Mouse (Mus musculus) liver, embryonic 11.5 days (tissue): ENCODE data around the gene Kri1. TPM values are rescaled to one million over a fixed set of nuclear protein-coding genes. Genes with fewer than 3 reads are reported as not detected.

ENCODE experiments used
- ATAC-seq: fragments of 200-750 bp; cut with Nextera tagmentation; replicated peaks from 2 replicates; pipeline ENCODE4 v1.8.0; 2017; ENCODE audit warnings: moderate number of reproducible peaks, mild to moderate bottlenecking, moderate TSS enrichment, moderate library complexity; ENCODE audit not compliant: low FRiP score
- DNase-seq: peaks from one replicate; pipeline ENCODE4 v3.0.0-alpha.2; 2017; ENCODE audit warnings: low spot score
- H3K27ac ChIP-seq: fragments of 300-500 bp; sonication (generic); 2 replicates; pipeline ENCODE4 v1.5.1; 2014; ENCODE audit warnings: mild to moderate bottlenecking, low read depth, low read length, control low read depth
- H3K27me3 ChIP-seq: fragments of 300-500 bp; sonication (generic); replicated peaks from 2 replicates; pipeline ENCODE4 v1.6.1; 2014; ENCODE audit warnings: low read length, mixed read lengths; ENCODE audit not compliant: control insufficient read depth, insufficient read depth
- H3K36me3 ChIP-seq: fragments of 300-500 bp; sonication (generic); 2 replicates; pipeline ENCODE4 v1.6.1; 2014; ENCODE audit warnings: mild to moderate bottlenecking, low read length, moderate library complexity, mixed read lengths; ENCODE audit not compliant: control insufficient read depth, insufficient read depth
- H3K4me1 ChIP-seq: fragments of 300-500 bp; sonication (generic); replicated peaks from 2 replicates; pipeline ENCODE4 v1.6.1; 2014; ENCODE audit warnings: low read length, mixed read lengths; ENCODE audit not compliant: control insufficient read depth, insufficient read depth
- H3K4me2 ChIP-seq: fragments of 300-500 bp; sonication (generic); 2 replicates; pipeline ENCODE4 v1.6.1; 2014; ENCODE audit warnings: mild to moderate bottlenecking, control low read depth, moderate library complexity
- H3K4me3 ChIP-seq: fragments of 300-500 bp; sonication (generic); 2 replicates; pipeline ENCODE4 v1.5.1; 2014; ENCODE audit warnings: low read depth, low read length, control low read depth
- H3K9ac ChIP-seq: fragments of 300-500 bp; sonication (generic); 2 replicates; pipeline ENCODE4 v1.6.1; 2014; ENCODE audit warnings: low read depth, low read length, control low read depth
- H3K9me3 ChIP-seq: fragments of 300-500 bp; sonication (generic); 2 replicates; pipeline ENCODE4 v1.6.1; 2016; ENCODE audit warnings: low read length, inconsistent platforms, mixed read lengths; ENCODE audit not compliant: control insufficient read depth
- WGBS: fragments of 180-500 bp; shearing (Covaris S2); extraction: QIAGEN DNeasy Blood & Tissue Kit; methylation state at CpG from one replicate; pipeline ENCODE4 v1.1.7; 2014; 5-methylcytosine and 5-hydroxymethylcytosine counted together
- polyA plus RNA-seq: library from polyadenylated mRNA; unstranded; fragments of >200 nt; fragmentation: Nextera tagmentation; extraction: Ambion mirVana; gene quantifications from 2 replicates; pipeline ENCODE4 v1.2.1, GENCODE M21; 2014

The Kri1 gene
- polyA plus RNA-seq, 1 experiment from 2014 or later = 24.2 TPM

DNA sequence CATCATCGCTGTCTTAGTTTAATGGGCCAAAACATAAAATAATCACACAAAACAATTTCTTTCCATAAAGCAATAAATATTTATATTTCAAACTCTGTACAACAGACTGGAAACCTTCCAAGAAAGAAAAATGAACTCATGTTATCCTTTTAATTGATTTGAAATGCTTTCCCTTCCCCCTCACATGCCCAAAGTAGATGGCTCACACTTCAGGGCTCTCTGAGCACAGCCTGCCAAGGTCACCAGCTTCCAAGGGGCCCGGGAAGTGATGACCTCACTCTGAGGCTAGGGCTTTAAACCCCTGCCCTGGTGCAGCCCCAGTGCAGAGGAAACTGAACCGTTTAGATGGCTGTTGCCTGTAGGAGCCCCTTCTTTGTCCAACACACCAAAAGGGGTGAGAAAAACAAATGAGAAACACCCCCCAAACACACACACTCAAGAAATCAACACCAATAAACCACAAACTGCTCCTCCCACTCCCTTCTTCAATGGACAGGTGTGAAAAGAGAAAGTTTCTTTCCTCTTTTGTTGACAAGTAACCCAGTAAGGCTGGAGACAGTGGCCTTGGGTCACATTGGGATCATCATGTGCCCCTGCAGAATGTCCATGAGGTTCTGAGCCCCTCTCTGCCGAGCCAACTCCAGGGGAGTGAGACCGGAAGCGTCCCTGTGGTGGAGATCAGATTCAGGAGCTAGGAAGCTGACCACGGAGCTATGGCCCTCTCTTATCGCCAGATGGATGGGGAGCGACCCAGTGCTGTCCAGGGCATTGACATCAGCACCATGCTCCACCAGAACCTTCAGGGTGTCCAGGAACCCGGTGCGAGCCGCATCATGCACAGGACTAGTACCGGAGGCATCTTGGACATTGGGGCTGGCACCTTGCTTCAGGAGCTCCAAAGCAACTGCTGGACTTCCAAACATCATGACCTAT lies 901 bp upstream of the Kri1 start:
- Histone ChIP-seq H3K9ac (peak overlapping the region; percentile 92), H3K9me3 (no peaks in the 10 kb centered on the region), H3K27me3 (no peaks in the 10 kb centered on the region), H3K4me2 (peak overlapping the region; percentile 83), H3K36me3 (peaks cover 16% of the 10 kb centered on the region), H3K27ac (peak overlapping the region; percentile 90), H3K4me1 (peaks cover 30% of the 10 kb centered on the region), H3K4me3 (peak overlapping the region; percentile 89)
- 55% methylated on average over 13 of the region's 13 CpGs for WGBS
- DNase-seq (no peak), ATAC-seq (no peak)

DNA sequence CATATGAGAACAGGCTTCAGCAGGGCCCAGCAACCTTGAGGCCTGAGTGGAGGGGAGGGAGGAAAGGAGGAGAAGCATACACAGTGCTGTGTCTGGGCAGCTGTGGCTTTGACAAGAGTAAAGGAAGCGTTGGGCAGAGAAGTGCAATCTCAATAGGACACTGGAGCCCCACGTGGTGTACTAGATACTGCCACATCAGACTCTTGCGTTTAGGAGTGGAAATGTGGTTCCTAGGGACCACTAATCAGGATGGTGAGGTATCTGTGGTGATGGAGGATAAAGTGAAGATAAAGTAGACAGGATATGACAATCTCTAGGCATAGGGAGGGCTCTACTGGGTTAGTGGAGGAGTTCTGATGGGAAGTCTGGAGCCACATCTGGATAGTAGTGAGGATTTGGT lies 1.0 kb downstream of the Kri1 start:
- Histone ChIP-seq H3K27me3 (no peaks in the 10 kb centered on the region), H3K9ac (peak overlapping the region; percentile 92), H3K27ac (peak overlapping the region; percentile 90; the same call in 1 of the 2 replicates), H3K4me2 (peak overlapping the region; percentile 83), H3K4me1 (peaks cover 30% of the 10 kb centered on the region), H3K4me3 (peak overlapping the region; percentile 89), H3K36me3 (peaks cover 30% of the 10 kb centered on the region), H3K9me3 (no peaks in the 10 kb centered on the region)
- no peak for DNase-seq
- WGBS = 30% methylated on average over 3 of the region's 3 CpGs
- no peak for ATAC-seq

DNA sequence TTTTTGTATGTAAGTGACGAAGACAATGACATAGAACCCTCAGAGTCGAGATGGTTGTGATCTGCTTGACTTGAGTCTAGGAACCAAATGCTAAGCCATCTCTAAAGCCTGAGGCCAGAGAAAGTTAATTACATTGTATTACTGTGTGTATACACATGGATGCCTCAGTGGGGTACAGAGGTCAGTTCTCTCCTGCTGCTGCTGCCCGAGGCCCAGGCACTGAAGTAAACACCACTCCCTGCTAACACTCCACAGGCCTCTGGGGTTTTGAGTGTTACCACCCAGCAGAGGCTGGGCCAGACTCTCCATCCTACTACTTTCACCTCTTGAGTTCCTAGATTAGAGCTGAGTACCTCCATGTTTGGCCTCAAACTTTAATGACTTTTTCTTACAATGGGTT lies 3.8 kb downstream of the Kri1 start:
- WGBS = 80% methylated on average over 3 of the region's 3 CpGs
- Histone ChIP-seq H3K4me2 (no peak overlapping the region), H3K9me3 (no peaks in the 10 kb centered on the region), H3K4me1 (peaks cover 20% of the 10 kb centered on the region), H3K27me3 (no peaks in the 10 kb centered on the region), H3K9ac (no peak overlapping the region), H3K27ac (no peak overlapping the region), H3K4me3 (no peak overlapping the region), H3K36me3 (peaks cover 48% of the 10 kb centered on the region)
- ATAC-seq = no peak
- no peak for DNase-seq

DNA sequence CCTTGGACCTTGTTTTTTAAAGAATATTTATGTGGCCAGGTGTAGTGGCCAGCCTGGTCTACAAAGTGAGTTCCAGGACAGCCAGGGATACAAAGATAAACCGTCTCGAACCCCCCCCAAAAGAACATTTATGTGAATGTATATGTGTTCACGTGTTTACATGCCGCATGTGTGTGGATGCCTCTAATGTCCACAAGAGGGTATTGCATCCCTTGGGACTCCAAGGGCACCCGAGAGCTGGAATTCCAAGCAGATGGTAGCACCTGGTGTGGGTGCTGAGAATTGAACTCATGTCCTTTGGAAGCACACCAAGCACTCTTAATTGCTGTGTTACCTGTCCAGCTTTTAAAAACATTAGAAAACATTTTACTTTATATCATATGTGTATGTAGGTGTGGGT lies 4.2 kb downstream of the Kri1 start:
- H3K27me3 ChIP-seq = no peaks in the 10 kb centered on the region
- 89% methylated on average over 5 of the region's 5 CpGs for WGBS
- H3K4me2 ChIP-seq = no peak overlapping the region
- DNase-seq = no peak
- H3K9ac ChIP-seq = no peak overlapping the region
- peaks cover 49% of the 10 kb centered on the region for H3K36me3 ChIP-seq
- H3K27ac ChIP-seq = no peak overlapping the region
- no peak overlapping the region for H3K4me3 ChIP-seq
- ATAC-seq = no peak
- peaks cover 16% of the 10 kb centered on the region for H3K4me1 ChIP-seq
- H3K9me3 ChIP-seq = no peaks in the 10 kb centered on the region

DNA sequence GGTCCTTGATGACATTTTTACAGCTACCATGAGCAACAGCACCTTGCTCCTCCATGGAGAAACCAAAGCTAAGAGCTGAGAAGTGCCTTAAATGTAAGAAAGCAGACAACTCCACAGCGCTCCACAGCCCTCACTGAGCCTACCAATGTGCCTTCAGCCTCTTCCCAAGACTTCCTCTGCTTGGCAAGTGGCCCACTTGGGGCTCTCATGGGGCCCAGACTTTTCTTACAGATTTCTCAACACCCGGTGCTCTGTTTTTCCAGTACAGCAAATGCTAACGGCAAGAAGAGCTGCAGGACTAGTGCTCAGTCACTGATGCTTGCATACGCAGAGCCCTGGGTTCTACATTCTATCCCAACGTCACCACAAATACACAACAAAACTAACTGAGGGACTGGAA lies 10.0 kb downstream of the Kri1 start:
- H3K27ac ChIP-seq = no peak overlapping the region
- 96% methylated on average over 5 of the region's 5 CpGs for WGBS

DNA sequence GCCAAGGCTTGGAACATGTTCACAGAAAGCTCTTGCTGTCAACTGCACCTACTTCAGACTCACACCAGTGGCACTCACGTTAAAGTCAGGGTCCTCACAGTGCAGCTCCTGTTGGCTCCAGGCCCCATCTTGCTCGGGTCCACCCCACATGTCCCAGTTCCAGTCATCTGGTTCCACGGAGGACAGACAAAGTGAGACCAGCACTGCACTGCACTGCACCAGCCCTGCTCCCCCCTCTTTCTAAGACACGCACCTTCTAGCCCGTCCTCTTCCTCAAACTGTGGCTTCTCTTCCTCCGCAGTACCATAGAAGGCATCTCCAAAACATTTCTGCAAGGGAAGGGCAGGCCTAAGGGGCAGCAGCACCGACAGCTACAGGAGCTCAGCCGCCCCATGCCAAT lies 11.5 kb downstream of the Kri1 start:
- H3K9ac ChIP-seq = no peak overlapping the region
- no peaks in the 10 kb centered on the region for H3K27me3 ChIP-seq
- H3K4me3 ChIP-seq = no peak overlapping the region
- no peaks in the 10 kb centered on the region for H3K9me3 ChIP-seq
- WGBS = 86% methylated on average over 8 of the region's 8 CpGs
- no peak overlapping the region for H3K27ac ChIP-seq
- H3K4me2 ChIP-seq = no peak overlapping the region
- ATAC-seq (no peak), DNase-seq (no peak)
- peaks cover 81% of the 10 kb centered on the region for H3K36me3 ChIP-seq
- peaks cover 13% of the 10 kb centered on the region for H3K4me1 ChIP-seq

More for the DNA sequence above, 10.0 kb downstream of the Kri1 start:
- H3K9ac ChIP-seq = no peak overlapping the region
- no peak for DNase-seq
- H3K27me3 ChIP-seq = no peaks in the 10 kb centered on the region
- H3K4me3 ChIP-seq = no peak overlapping the region
- H3K9me3 ChIP-seq = no peaks in the 10 kb centered on the region
- H3K4me1 ChIP-seq = peaks cover 13% of the 10 kb centered on the region
- ATAC-seq = no peak
- H3K4me2 ChIP-seq = no peak overlapping the region
- H3K36me3 ChIP-seq = peaks cover 82% of the 10 kb centered on the region

DNA sequence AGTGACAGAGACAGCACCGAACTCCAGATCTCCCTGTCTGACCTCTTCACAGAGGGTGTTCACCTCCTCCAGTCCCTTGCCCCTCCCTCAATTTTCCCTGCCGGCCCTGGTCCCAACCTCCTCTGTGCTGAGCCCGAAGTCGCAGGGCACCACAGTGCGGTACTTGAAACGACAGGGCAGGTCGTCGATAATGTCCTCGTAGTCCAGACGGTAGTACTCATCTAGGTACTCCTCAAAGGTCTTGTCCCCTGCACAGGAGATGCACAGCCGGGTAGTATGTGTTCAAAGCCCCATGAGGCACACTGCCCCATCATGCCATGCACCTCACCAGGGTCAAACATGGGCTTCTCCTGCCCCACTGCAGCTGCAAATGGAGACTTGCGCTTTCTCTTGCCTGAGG lies 12.0 kb downstream of the Kri1 start:
- peaks cover 86% of the 10 kb centered on the region for H3K36me3 ChIP-seq
- WGBS = 90% methylated on average over 12 of the region's 12 CpGs
- peak overlapping the region; percentile 3; the same call in 1 of the 2 replicates for H3K27ac ChIP-seq
- no peak for DNase-seq
- H3K4me3 ChIP-seq = no peak overlapping the region
- 0 out of 2 replicates have a peak overlapping the region, but pooled peaks have one; percentile 12 for H3K9ac ChIP-seq
- no peak for ATAC-seq
- no peaks in the 10 kb centered on the region for H3K27me3 ChIP-seq
- H3K4me1 ChIP-seq = peaks cover 13% of the 10 kb centered on the region
- H3K4me2 ChIP-seq = no peak overlapping the region
- H3K9me3 ChIP-seq = no peaks in the 10 kb centered on the region

DNA sequence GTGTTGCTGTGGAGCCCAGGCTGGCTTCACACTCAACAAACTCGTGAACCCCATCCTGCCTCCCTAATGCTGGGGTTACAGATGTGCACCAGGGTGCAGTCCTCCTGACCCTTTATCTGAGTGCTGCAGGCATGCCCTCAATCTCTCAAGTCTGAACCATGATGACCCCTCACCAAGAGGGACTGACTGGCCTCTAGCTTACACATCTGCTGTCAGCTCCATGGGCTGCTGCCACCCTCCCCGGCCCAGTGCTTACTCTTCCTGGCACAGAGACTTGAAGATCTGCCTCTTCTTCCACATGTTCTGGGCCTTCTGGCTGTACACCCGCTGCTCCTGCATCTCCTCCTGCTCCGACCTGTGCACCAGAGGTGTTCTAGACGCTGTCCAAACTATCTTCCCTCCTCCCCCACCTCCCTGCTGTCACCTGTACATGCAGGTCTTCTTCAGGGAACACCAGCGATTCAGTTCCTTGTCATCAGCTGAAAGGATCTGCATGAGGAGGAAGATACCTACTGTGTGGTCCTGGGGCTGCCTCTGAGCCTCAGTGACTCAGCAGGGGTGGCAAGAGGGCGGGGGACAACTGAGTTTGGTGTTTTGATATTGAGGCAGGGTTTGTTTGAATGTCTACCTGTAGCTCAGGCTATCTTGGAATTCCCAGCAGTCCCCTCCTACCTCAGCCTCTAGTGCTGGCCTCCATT lies 12.6 kb downstream of the Kri1 start:
- ATAC-seq (peak; percentile 33), DNase-seq (no peak)
- Histone ChIP-seq H3K27ac (peak overlapping the region; percentile 3; the same call in 1 of the 2 replicates), H3K36me3 (peaks cover 86% of the 10 kb centered on the region), H3K9ac (no peak overlapping the region), H3K4me1 (peaks cover 13% of the 10 kb centered on the region), H3K4me2 (no peak overlapping the region), H3K4me3 (no peak overlapping the region), H3K27me3 (no peaks in the 10 kb centered on the region), H3K9me3 (no peaks in the 10 kb centered on the region)
- WGBS = 78% methylated on average over 7 of the region's 7 CpGs
